Mouse (Mus musculus) midbrain, embryonic 14.5 days (tissue): ENCODE data around the gene 2900026A02Rik. TPM values are rescaled to one million over a fixed set of nuclear protein-coding genes. Genes with fewer than 3 reads are reported as not detected.

ENCODE experiments used
- ATAC-seq: fragments of 200-750 bp; cut with Nextera tagmentation; 2 replicates; pipeline ENCODE4 v1.8.0; 2017; ENCODE audit warnings: moderate number of reproducible peaks, moderate library complexity; ENCODE audit not compliant: low FRiP score, low TSS enrichment
- DNase-seq: peaks from one replicate; pipeline ENCODE4 v3.0.0-alpha.2; 2015
- H3K27ac ChIP-seq: fragments of 300-500 bp; sonication (generic); replicated peaks from 2 replicates; pipeline ENCODE4 v1.5.1; 2014; ENCODE audit warnings: mild to moderate bottlenecking, low read depth, low read length, moderate library complexity
- H3K27me3 ChIP-seq: fragments of 300-500 bp; sonication (generic); 2 replicates; pipeline ENCODE4 v1.6.1; 2014; ENCODE audit warnings: low read length, control low read depth, mixed read lengths; ENCODE audit not compliant: control insufficient read depth, insufficient read depth
- H3K36me3 ChIP-seq: fragments of 300-500 bp; sonication (generic); 2 replicates; pipeline ENCODE4 v1.6.1; 2014; ENCODE audit warnings: low read length, control low read depth; ENCODE audit not compliant: control insufficient read depth, insufficient read depth
- H3K4me1 ChIP-seq: fragments of 300-500 bp; sonication (generic); 2 replicates; pipeline ENCODE4 v1.6.1; 2014; ENCODE audit warnings: mild to moderate bottlenecking, antibody characterized with exemption, low read length, control low read depth; ENCODE audit not compliant: control insufficient read depth, insufficient read depth
- H3K4me2 ChIP-seq: fragments of 300-500 bp; sonication (generic); 2 replicates; pipeline ENCODE4 v1.6.1; 2014; ENCODE audit warnings: mild to moderate bottlenecking, low read length, moderate library complexity
- H3K4me3 ChIP-seq: fragments of 300-500 bp; sonication (generic); replicated peaks from 2 replicates; pipeline ENCODE4 v1.5.1; 2014; ENCODE audit warnings: low read depth, low read length
- H3K9ac ChIP-seq: fragments of 300-500 bp; sonication (generic); replicated peaks from 2 replicates; pipeline ENCODE4 v1.6.1; 2014; ENCODE audit warnings: mild to moderate bottlenecking, low read length, moderate library complexity
- H3K9me3 ChIP-seq: fragments of 300-500 bp; sonication (generic); 2 replicates; pipeline ENCODE4 v1.6.1; 2016; ENCODE audit warnings: low read length, control low read depth, mixed read lengths; ENCODE audit not compliant: control insufficient read depth
- WGBS: fragments of 180-500 bp; shearing (Covaris S2); extraction: QIAGEN DNeasy Blood & Tissue Kit; methylation state at CpG from one replicate; pipeline ENCODE4 v1.1.7; 2014; 5-methylcytosine and 5-hydroxymethylcytosine counted together
- polyA plus RNA-seq: library from polyadenylated mRNA; unstranded; fragments of >200 nt; fragmentation: Nextera tagmentation; extraction: Ambion mirVana; gene quantifications from 2 replicates; pipeline ENCODE4 v1.2.1, GENCODE M21; 2014

2900026A02Rik gene
- polyA plus RNA-seq, 1 experiment from 2014 or later = 2.1 TPM

DNA sequence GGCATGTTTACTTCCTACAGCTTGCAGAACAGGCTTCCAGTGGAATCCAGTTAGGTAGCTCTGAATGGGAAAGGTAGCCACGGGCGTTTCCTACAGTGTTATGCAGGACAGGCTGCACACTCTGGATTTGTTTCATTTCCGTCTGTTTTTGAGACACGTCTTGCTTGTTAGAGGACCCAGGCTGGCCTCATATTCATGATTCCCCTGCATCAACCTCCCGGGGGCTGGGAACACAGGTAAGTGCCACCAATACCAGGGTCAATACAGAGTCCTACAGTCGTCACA is 99.5 kb downstream of the 2900026A02Rik start:
- ATAC-seq (no peak), DNase-seq (no peak)
- no peaks in the 10 kb centered on the region for H3K9me3 ChIP-seq
- H3K4me1 ChIP-seq = peaks cover 12% of the 10 kb centered on the region; the same call in 1 of the 2 replicates
- 83% methylated on average over 6 of the region's 6 CpGs for WGBS
- no peak overlapping the region for H3K4me3 ChIP-seq
- no peaks in the 10 kb centered on the region for H3K36me3 ChIP-seq
- no peak overlapping the region for H3K4me2 ChIP-seq
- H3K27me3 ChIP-seq = no peaks in the 10 kb centered on the region
- H3K9ac ChIP-seq = no peak overlapping the region
- H3K27ac ChIP-seq = no peak overlapping the region

DNA sequence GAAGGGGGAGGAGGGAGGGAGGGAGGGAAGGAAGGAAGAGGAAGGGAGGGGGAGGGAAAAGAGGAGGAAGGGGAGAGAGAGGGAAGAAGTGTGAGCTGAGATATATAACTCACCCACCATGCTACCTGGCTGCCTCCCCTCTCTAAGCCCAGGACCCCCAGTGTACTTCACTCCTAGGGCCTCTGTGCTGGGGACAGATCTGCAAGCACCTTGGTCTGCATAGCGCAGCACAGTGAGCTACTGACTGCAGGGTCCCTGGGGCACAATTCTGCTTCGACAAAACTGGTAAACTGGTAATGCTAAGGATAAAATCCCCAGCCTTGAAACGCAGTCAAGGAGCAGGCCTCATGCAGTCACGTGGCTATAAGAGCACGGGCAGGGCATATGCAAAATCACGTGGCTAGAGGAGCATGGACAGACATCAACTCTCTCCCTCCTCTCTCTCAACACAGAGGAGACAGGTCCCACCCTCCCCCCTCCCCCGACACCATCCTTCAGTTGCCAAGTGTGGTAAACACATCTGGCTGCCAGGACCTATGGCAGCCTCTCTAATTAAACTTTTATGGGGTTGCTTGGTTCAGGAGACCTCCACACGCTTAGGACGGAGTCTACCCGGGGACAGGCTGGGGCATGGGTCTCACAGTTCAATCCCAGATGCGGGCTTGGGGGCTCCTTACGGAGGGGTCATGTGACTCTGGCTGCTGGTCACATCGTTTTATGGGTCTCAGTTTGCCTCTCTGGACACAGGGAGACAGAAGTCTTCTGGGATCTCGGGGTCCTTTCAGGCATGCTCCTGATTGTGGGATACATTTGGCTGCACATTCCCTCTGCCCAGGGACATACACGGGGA is 100.1 kb downstream of the 2900026A02Rik start:
- no peaks in the 10 kb centered on the region for H3K9me3 ChIP-seq
- DNase-seq = no peak
- H3K9ac ChIP-seq = no peak overlapping the region
- WGBS = 48% methylated on average over 15 of the region's 15 CpGs
- H3K4me2 ChIP-seq = no peak overlapping the region
- ATAC-seq = no peak
- peaks cover 12% of the 10 kb centered on the region; the same call in 1 of the 2 replicates for H3K4me1 ChIP-seq
- H3K27me3 ChIP-seq = no peaks in the 10 kb centered on the region
- H3K4me3 ChIP-seq = no peak overlapping the region
- H3K36me3 ChIP-seq = no peaks in the 10 kb centered on the region
- H3K27ac ChIP-seq = no peak overlapping the region

DNA sequence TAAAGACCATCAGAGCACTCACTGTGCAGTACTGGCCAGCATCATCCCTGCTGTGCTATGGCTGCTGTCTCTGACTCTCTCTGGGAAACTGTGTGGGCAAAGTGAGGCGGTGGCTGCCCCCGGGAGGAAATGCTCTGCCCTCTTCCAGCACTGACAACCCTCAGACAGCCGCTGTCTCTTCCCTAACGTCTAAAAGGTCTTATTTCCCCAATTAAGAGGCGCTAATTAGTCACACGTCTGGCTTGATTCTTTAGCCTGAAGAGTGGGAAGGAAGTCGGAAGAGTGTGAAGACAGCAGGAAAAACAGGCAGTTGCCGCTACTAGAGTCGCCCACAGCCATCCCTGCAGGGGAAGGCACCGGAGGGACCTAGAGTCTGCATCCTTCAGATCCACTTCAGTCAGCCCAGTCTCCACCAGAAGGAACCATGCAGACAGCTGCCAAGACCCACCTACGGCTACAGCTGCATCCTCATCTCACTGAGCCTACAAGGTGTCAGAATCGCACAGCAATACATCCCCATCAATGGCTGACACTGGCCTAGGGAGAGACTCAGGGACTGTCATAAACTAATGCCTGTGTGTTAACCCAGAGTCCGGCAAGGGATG is 101.1 kb downstream of the 2900026A02Rik start:
- no peaks in the 10 kb centered on the region for H3K9me3 ChIP-seq
- H3K4me3 ChIP-seq = no peak overlapping the region
- 47% methylated on average over 13 of the region's 13 CpGs for WGBS
- no peak overlapping the region for H3K27ac ChIP-seq
- H3K9ac ChIP-seq = no peak overlapping the region
- no peaks in the 10 kb centered on the region for H3K36me3 ChIP-seq
- H3K27me3 ChIP-seq = no peaks in the 10 kb centered on the region
- no peak for ATAC-seq
- peaks cover 12% of the 10 kb centered on the region; the same call in 1 of the 2 replicates for H3K4me1 ChIP-seq
- H3K4me2 ChIP-seq = no peak overlapping the region
- peak; percentile 28 for DNase-seq

DNA sequence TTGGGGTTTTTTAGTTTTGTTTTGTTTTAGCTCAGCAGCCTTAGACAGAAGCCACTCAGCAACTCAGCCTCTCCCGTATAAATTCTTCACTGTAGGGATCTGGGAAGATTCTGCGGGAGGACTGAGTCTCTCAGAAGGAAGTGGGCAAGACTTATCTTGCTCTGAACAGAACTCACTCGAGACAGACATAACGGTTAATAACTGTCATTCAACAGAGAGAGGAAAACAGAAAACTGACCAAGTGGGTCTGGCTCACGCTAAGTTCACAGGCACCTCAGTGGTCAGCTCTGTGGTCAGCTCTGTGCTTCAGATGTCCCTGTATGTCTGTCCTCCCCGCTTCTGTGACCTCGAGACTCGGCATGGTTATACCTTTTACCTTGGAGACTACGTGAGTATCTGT is 101.7 kb downstream of the 2900026A02Rik start:
- no peak overlapping the region for H3K4me3 ChIP-seq
- DNase-seq = no peak
- H3K9me3 ChIP-seq = no peaks in the 10 kb centered on the region
- no peak overlapping the region for H3K4me2 ChIP-seq
- 89% methylated on average over 9 of the region's 9 CpGs for WGBS
- no peak overlapping the region for H3K27ac ChIP-seq
- H3K4me1 ChIP-seq = peaks cover 12% of the 10 kb centered on the region; the same call in 1 of the 2 replicates
- no peaks in the 10 kb centered on the region for H3K36me3 ChIP-seq
- ATAC-seq = no peak
- H3K27me3 ChIP-seq = no peaks in the 10 kb centered on the region
- H3K9ac ChIP-seq = no peak overlapping the region

DNA sequence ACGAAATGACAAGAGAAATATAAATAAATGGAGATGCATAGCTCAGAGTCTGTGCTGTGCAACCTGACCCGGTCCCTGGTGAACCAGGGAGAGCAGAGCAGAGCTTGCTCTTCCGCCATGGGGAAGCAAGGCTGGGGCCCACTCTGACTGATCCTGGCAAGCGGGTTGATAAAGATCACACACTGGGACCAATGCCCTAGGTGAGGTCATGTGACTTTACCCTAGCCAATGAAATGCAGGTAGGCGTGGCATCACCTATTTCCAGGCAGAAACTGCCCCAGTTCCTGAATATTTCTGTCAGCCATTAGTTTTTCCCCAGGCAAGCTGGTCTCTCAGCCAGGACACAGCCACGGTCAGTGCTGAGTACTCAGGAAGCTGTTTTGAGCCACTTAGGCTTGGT is 102.3 kb downstream of the 2900026A02Rik start:
- WGBS = 58% methylated on average over 6 of the region's 6 CpGs
- no peak overlapping the region for H3K9ac ChIP-seq
- no peak overlapping the region for H3K27ac ChIP-seq
- H3K4me1 ChIP-seq = peaks cover 12% of the 10 kb centered on the region; the same call in 1 of the 2 replicates
- H3K9me3 ChIP-seq = no peaks in the 10 kb centered on the region
- H3K4me3 ChIP-seq = no peak overlapping the region
- DNase-seq (no peak), ATAC-seq (no peak)
- no peaks in the 10 kb centered on the region for H3K36me3 ChIP-seq
- no peak overlapping the region for H3K4me2 ChIP-seq
- H3K27me3 ChIP-seq = no peaks in the 10 kb centered on the region

DNA sequence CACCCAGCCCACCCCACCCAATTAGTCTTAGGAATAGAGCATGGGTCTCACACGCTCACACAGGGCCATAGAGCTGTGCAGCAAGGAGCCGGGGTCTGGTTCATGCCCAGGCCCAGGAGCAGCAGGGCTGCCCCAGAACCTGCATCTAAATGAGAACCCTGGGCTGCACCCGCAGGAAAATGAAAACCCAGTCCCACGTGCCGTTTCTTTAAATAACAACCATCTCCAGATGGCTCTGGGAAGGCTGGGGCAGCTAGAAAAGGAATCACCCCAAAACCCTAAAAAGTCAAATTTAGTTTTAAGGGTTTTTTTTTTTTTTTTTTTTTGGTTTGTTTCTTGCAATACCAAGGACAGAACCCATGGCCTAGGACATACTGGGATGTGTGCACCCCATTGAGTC is 103.7 kb downstream of the 2900026A02Rik start:
- Histone ChIP-seq H3K27ac (no peak overlapping the region), H3K36me3 (no peaks in the 10 kb centered on the region), H3K4me3 (no peak overlapping the region), H3K9ac (no peak overlapping the region), H3K27me3 (no peaks in the 10 kb centered on the region), H3K4me1 (peaks cover 8% of the 10 kb centered on the region; the same call in 1 of the 2 replicates), H3K4me2 (no peak overlapping the region), H3K9me3 (no peaks in the 10 kb centered on the region)
- DNase-seq (no peak), ATAC-seq (no peak)
- 81% methylated on average over 5 of the region's 5 CpGs for WGBS

DNA sequence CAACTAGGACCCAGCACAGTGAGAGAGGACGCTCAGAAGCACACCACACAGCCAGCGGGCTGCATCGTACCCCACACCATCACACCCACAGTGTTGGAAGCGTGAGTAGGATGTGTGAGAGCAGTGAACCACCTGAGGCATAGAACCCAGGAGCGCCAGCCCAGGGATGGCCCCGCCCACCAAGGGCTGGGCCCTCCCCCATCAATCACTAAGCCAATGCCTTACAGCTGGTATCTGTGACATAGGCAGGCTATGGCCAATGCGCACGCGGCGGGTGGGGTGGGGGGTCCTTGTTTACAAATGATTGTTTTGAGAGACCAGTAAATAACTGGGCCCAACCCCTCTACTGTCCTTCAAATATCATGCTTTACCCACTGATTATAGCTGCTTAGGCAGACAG is 105.1 kb downstream of the 2900026A02Rik start:
- H3K27ac ChIP-seq = no peak overlapping the region
- DNase-seq (no peak), ATAC-seq (no peak)
- no peaks in the 10 kb centered on the region for H3K9me3 ChIP-seq
- H3K9ac ChIP-seq = no peak overlapping the region
- WGBS = 72% methylated on average over 10 of the region's 10 CpGs
- H3K36me3 ChIP-seq = no peaks in the 10 kb centered on the region
- no peak overlapping the region for H3K4me3 ChIP-seq
- no peak overlapping the region for H3K4me2 ChIP-seq
- H3K27me3 ChIP-seq = no peaks in the 10 kb centered on the region
- H3K4me1 ChIP-seq = peaks cover 2% of the 10 kb centered on the region; the same call in 1 of the 2 replicates

DNA sequence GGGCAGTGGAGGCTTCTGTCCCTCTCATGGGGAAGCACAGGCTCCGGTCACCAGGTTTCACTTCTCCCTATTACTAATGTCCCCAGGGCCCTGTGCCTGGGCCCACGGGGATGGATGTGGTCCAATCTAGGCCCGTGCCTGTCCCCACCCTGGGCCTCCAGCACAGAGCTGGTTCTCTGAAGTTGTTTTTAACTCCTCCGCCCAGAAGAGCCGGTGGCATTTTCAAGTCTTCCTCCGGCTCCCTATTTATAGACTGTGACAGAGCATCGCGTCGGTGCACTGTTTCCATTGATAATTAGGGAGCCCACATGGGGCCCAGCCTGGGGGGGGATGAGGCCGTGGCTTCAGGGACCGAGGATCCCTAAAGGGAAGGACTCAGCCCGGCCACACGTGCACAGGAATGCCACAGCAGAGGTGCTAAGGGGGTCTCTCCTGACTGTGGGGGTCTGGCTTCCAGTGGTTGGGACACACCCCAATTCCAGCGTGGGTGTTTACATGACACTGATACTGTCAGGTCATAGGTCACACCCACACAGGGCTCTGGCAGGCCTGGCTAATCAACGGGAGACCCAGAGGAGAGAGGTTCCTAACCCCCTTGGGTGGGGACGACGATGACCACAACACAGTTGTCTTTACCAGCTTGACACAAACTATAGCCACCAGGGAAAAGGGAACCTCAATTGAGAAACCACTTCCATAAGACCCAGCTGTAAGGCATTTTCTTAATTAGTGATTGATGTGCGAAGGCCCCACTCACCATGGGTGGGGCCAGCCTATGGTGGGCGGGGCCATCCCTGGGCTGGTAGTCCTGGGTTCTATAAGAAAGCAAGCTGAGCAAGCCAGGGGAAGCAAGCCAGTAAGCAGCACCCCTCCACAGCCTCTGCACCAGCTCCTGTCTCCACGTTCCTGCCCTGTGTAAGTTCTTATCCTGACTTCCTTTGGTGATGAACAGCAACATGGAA is 106.5 kb downstream of the 2900026A02Rik start:
- H3K9me3 ChIP-seq = no peaks in the 10 kb centered on the region
- 63% methylated on average over 20 of the region's 20 CpGs for WGBS

More for the DNA sequence above, 106.5 kb downstream of the 2900026A02Rik start:
- no peak for ATAC-seq
- Histone ChIP-seq H3K27me3 (no peaks in the 10 kb centered on the region), H3K4me1 (no peaks in the 10 kb centered on the region), H3K9ac (no peak overlapping the region), H3K27ac (no peak overlapping the region), H3K4me2 (no peak overlapping the region), H3K4me3 (no peak overlapping the region), H3K36me3 (no peaks in the 10 kb centered on the region)
- DNase-seq = no peak
